Mouse (Mus musculus): ENCODE results near the gene Ntrk3. TPM values are rescaled to one million over a fixed set of nuclear protein-coding genes. Genes with fewer than 3 reads are reported as not detected.
A peak's percentile ranks its signal among the peaks of the same experiment; 100 is the strongest.

Gene Ntrk3
- polyA plus RNA-seq, 1 experiment from 2014 or later, result 27.0 TPM

DNA sequence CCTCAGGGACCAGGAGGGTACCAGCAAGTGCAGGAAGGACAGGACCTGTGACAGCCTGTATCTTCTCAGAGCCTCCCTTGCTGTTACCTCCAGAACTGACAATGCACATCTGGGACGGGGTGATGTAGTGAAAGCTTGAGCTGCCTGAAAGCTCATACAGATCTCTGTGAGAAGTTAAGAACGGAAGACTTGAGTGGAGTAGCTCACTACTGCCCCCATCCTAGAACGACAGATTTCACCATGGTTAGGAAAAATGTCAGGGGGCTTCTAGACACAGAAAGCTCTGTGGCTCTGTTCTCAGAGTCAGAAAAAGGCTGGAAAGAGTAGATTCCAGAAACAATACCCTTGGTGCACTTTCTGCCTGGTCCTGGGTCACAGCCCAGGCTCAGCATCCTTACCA lies 153.3 kb downstream of the Ntrk3 start:
- DNase-seq, result peak; percentile 67
- Histone ChIP-seq H3K9ac (replicated peaks; ENCODE audit: low read length) (no peak overlapping the region), H3K9me3 (ENCODE audit: control insufficient read depth, low read length) (no peaks in the 10 kb centered on the region), H3K4me3 (replicated peaks; ENCODE audit: low read depth, low read length) (no peak overlapping the region), H3K4me1 (ENCODE audit: control insufficient read depth, insufficient read depth, low read length) (no peaks in the 10 kb centered on the region; the same call in 1 of the 2 replicates), H3K27ac (replicated peaks; ENCODE audit: low read depth, low read length) (no peak overlapping the region), H3K4me2 (ENCODE audit: low read length) (no peak overlapping the region), H3K36me3 (ENCODE audit: control insufficient read depth, insufficient read depth, low read length) (no peaks in the 10 kb centered on the region), H3K27me3 (ENCODE audit: control insufficient read depth, insufficient read depth, low read length) (peaks cover 12% of the 10 kb centered on the region; the same call in 1 of the 2 replicates)
- no peak for ATAC-seq (ENCODE audit: low FRiP score, low TSS enrichment)
- WGBS, result 9% methylated on average over 3 of the region's 3 CpGs

DNA sequence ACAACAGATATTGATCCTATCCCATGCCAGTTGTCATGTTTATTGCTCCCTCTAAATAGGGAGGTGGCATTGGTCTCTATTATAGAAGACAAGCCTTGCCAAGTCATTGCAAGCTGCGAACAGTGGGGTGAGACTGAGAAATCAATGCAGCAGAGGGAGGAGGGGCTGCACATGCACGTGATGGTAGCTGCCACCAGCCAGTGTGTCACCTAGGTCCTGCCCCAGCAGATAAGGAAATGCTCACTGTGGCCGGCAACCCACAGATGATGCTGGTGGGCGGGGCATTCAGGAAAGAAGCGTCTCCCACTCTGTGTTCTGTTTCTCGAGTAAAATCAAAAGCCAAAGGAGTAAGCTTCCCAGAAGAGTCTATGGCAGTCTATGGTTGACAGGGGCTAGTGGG lies 154.1 kb downstream of the Ntrk3 start:
- ATAC-seq (ENCODE audit: low FRiP score, low TSS enrichment) (no peak), DNase-seq (no peak)
- 58% methylated on average over 6 of the region's 6 CpGs for WGBS
- H3K36me3 ChIP-seq (ENCODE audit: control insufficient read depth, insufficient read depth, low read length), result no peaks in the 10 kb centered on the region
- no peak overlapping the region for H3K27ac ChIP-seq (replicated peaks; ENCODE audit: low read depth, low read length)
- H3K9me3 ChIP-seq (ENCODE audit: control insufficient read depth, low read length), result no peaks in the 10 kb centered on the region
- H3K4me3 ChIP-seq (replicated peaks; ENCODE audit: low read depth, low read length), result no peak overlapping the region
- H3K4me2 ChIP-seq (ENCODE audit: low read length), result no peak overlapping the region
- no peaks in the 10 kb centered on the region; the same call in 1 of the 2 replicates for H3K4me1 ChIP-seq (ENCODE audit: control insufficient read depth, insufficient read depth, low read length)
- no peak overlapping the region for H3K9ac ChIP-seq (replicated peaks; ENCODE audit: low read length)
- H3K27me3 ChIP-seq (ENCODE audit: control insufficient read depth, insufficient read depth, low read length), result peaks cover 12% of the 10 kb centered on the region; the same call in 1 of the 2 replicates

DNA sequence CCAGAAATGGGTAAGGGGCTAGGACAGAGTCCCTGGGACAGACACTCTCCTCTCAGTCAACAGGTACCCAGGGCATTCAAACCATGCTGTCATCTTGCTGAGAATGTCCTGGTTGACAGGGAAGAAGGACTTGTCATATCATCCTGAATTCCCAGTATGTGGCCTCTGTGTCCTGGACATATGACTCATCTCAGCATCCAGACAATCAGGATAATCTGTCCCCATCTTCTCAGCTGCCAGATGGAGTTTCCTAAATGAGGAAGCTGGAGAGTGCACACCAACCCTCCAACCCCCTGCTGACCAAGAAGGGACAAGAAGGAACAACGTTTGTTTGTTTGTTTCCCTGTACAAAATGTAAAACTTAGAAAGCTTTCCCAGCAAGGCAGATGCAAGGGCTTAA lies 156.5 kb downstream of the Ntrk3 start:
- Histone ChIP-seq H3K27me3 (ENCODE audit: control insufficient read depth, insufficient read depth, low read length) (peaks cover 12% of the 10 kb centered on the region; the same call in 1 of the 2 replicates), H3K4me1 (ENCODE audit: control insufficient read depth, insufficient read depth, low read length) (no peaks in the 10 kb centered on the region; the same call in 1 of the 2 replicates), H3K27ac (replicated peaks; ENCODE audit: low read depth, low read length) (no peak overlapping the region), H3K4me3 (replicated peaks; ENCODE audit: low read depth, low read length) (no peak overlapping the region), H3K36me3 (ENCODE audit: control insufficient read depth, insufficient read depth, low read length) (no peaks in the 10 kb centered on the region), H3K9me3 (ENCODE audit: control insufficient read depth, low read length) (no peaks in the 10 kb centered on the region), H3K4me2 (ENCODE audit: low read length) (no peak overlapping the region), H3K9ac (replicated peaks; ENCODE audit: low read length) (no peak overlapping the region)
- WGBS, result 29% methylated on average over 1 of the region's 1 CpGs
- DNase-seq (no peak), ATAC-seq (ENCODE audit: low FRiP score, low TSS enrichment) (no peak)

DNA sequence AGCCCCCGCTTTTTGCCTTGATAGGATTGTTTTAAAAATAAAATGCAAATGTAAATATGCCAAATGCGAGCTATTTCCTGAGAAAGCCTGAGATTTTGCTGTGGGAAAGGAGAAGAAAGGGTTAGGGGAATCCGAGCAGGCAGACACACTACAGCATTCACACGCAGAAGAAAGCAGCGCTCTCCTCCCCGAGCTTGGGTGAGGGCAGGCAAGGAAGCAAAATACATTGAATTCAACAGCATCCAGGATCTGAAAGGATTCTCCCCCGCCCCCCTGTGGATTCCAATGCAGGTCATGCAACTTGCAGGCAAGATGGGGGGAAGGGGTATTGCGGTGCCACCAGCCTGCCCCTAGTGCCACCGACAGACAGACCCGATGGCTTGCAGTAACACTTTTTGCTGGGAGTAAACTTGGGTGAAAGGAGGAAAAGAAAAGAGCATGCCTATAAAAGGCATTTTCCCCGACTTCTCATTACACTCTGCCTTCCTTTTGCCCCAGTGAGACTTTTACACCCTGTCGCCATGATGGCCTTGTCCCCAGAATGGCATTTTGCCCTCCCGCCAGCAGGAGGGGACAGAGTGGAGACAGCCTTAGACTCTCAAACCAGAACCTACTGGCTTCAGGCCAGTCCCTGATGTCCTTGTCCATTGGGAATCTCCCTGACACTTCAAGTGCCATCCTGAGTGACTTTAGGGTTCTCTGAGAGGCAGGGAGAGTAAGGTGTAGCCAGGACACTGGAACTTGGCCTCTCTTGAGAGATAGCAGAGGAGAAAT lies 158.2 kb downstream of the Ntrk3 start:
- H3K36me3 ChIP-seq (ENCODE audit: control insufficient read depth, insufficient read depth, low read length), result no peaks in the 10 kb centered on the region
- H3K4me1 ChIP-seq (ENCODE audit: control insufficient read depth, insufficient read depth, low read length), result peaks cover 15% of the 10 kb centered on the region; the same call in 1 of the 2 replicates
- H3K4me3 ChIP-seq (replicated peaks; ENCODE audit: low read depth, low read length), result peak overlapping the region; percentile 63
- 2% methylated on average over 13 of the region's 13 CpGs for WGBS
- H3K4me2 ChIP-seq (ENCODE audit: low read length), result peak overlapping the region; percentile 78
- H3K27ac ChIP-seq (replicated peaks; ENCODE audit: low read depth, low read length), result peak overlapping the region; percentile 90
- ATAC-seq (ENCODE audit: low FRiP score, low TSS enrichment), result no peak
- DNase-seq, result peak; percentile 72
- peaks cover 12% of the 10 kb centered on the region; the same call in 1 of the 2 replicates for H3K27me3 ChIP-seq (ENCODE audit: control insufficient read depth, insufficient read depth, low read length)
- H3K9ac ChIP-seq (replicated peaks; ENCODE audit: low read length), result peak overlapping the region; percentile 80
- no peaks in the 10 kb centered on the region for H3K9me3 ChIP-seq (ENCODE audit: control insufficient read depth, low read length)

DNA sequence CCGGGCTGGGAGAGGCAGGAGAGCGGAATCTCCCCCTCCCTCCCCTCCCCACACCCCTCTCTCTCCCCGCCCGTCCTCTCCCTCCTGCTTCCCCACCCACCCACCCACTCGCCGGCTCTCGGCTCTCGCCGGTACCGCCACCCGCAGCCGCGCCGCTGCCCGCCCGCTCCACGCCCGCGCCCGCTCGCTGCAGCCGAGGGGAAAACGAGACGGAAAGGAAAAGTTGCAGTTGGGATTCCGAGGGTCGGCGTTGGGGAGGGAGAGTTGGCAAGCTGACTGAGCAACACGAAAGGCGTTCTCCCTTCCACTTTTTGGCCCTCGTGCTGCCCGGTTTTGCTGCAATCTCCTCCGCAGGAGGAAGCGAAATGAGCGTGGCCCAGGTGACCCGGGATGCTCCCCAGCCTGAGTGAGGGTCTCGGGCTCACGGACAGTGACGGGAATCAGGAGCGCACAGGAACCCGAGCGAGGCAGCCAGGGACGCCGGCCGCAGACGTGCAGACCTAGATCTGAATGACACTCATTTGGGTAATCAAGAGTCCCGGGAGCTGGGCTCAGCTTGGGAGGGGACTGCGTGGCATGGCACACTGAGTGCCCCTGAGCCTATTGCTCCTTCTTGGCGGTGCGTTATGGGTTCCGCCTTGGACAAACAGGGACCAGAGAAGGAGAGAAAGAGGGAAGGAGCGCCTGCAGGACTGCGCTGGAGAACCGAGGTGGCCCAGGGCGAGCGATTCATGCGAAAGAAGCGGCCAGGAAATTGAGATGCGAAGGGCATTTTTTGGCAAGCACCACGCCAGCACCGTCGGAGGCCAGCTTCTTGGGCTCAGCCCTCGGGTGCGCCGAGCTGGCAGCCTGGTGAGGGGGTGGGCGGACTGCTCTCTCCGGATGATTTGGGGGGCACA lies 159.1 kb downstream of the Ntrk3 start:
- Histone ChIP-seq H3K9ac (replicated peaks; ENCODE audit: low read length) (peak overlapping the region; percentile 80), H3K27me3 (ENCODE audit: control insufficient read depth, insufficient read depth, low read length) (0 out of 2 replicates have a peak, but pooled peaks cover 12% of the 10 kb centered on the region), H3K9me3 (ENCODE audit: control insufficient read depth, low read length) (no peaks in the 10 kb centered on the region), H3K4me3 (replicated peaks; ENCODE audit: low read depth, low read length) (peak overlapping the region; percentile 63), H3K27ac (replicated peaks; ENCODE audit: low read depth, low read length) (peak overlapping the region; percentile 90), H3K36me3 (ENCODE audit: control insufficient read depth, insufficient read depth, low read length) (no peaks in the 10 kb centered on the region), H3K4me2 (ENCODE audit: low read length) (peak overlapping the region; percentile 78), H3K4me1 (ENCODE audit: control insufficient read depth, insufficient read depth, low read length) (peaks cover 21% of the 10 kb centered on the region; the same call in 1 of the 2 replicates)
- under 1% methylated on average over 54 of the region's 66 CpGs for WGBS
- DNase-seq (peak; percentile 70), ATAC-seq (ENCODE audit: low FRiP score, low TSS enrichment) (peak; percentile 15)

DNA sequence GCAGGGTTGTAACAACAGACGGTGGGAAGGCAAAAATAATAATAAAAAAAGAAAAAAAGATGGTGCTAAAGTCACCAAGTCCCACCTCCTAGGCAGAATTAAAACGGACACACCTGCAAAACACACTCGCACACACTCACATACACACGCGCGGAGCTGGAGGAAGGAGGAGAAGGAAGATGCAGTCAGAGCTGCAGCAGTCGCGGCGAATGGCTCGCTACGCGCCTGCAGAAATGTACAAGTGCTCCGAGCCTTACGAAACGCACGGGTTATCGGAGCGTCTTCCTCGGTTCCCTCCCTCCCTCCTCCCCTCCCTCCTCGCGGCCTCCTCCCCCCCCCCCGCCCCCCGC lies 159.7 kb downstream of the Ntrk3 start:
- WGBS, result under 1% methylated on average over 16 of the region's 23 CpGs
- peak; percentile 82 for DNase-seq
- H3K9ac ChIP-seq (replicated peaks; ENCODE audit: low read length), result peak overlapping the region; percentile 80

DNA sequence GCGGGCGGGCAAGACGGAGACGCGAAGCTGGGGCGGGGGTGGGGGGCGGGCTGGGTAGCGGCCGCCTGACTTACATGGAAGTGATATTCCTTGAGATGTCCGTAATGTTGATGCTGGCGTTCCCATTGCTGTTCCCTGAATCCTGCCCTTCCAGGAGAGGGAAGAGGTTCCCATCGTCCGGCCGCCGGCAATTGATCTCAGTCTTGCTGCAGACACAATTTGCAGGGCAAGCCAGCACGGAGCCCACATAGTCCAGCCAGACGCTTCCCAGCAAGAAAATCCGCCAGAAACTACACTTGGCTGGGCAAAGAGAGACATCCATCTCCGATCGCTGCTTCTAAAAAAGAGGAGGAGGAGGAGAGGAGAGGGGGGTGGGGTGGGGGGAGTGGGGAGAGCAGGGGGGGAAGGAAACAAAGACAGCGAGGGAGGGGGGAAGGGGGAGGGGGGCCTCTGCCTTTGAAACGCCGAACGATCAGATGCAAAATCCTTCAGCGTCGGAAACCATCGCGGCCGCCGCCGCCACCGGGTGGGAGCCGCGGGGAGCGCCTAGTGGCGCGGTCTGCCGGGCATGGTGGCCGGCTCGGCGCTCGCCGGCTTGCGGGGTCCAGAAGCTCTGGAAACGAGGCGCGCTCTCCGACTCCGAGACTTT lies 160.2 kb downstream of the Ntrk3 start:
- no peaks in the 10 kb centered on the region for H3K9me3 ChIP-seq (ENCODE audit: control insufficient read depth, low read length)
- DNase-seq (peak; percentile 83), ATAC-seq (ENCODE audit: low FRiP score, low TSS enrichment) (peak; percentile 43)
- H3K27ac ChIP-seq (replicated peaks; ENCODE audit: low read depth, low read length), result peak overlapping the region; percentile 90
- peaks cover 22% of the 10 kb centered on the region; the same call in 1 of the 2 replicates for H3K4me1 ChIP-seq (ENCODE audit: control insufficient read depth, insufficient read depth, low read length)
- H3K9ac ChIP-seq (replicated peaks; ENCODE audit: low read length), result peak overlapping the region; percentile 80
- H3K4me2 ChIP-seq (ENCODE audit: low read length), result peak overlapping the region; percentile 78
- under 1% methylated on average over 49 of the region's 49 CpGs for WGBS
- H3K36me3 ChIP-seq (ENCODE audit: control insufficient read depth, insufficient read depth, low read length), result no peaks in the 10 kb centered on the region
- peak overlapping the region; percentile 63 for H3K4me3 ChIP-seq (replicated peaks; ENCODE audit: low read depth, low read length)
- 0 out of 2 replicates have a peak, but pooled peaks cover 6% of the 10 kb centered on the region for H3K27me3 ChIP-seq (ENCODE audit: control insufficient read depth, insufficient read depth, low read length)

More for the DNA sequence above, 159.7 kb downstream of the Ntrk3 start:
- peaks cover 22% of the 10 kb centered on the region; the same call in 1 of the 2 replicates for H3K4me1 ChIP-seq (ENCODE audit: control insufficient read depth, insufficient read depth, low read length)
- 0 out of 2 replicates have a peak, but pooled peaks cover 9% of the 10 kb centered on the region for H3K27me3 ChIP-seq (ENCODE audit: control insufficient read depth, insufficient read depth, low read length)
- ATAC-seq (ENCODE audit: low FRiP score, low TSS enrichment), result peak; percentile 66
- no peaks in the 10 kb centered on the region for H3K36me3 ChIP-seq (ENCODE audit: control insufficient read depth, insufficient read depth, low read length)
- H3K4me2 ChIP-seq (ENCODE audit: low read length), result peak overlapping the region; percentile 78
- peak overlapping the region; percentile 90 for H3K27ac ChIP-seq (replicated peaks; ENCODE audit: low read depth, low read length)
- H3K4me3 ChIP-seq (replicated peaks; ENCODE audit: low read depth, low read length), result peak overlapping the region; percentile 63
- H3K9me3 ChIP-seq (ENCODE audit: control insufficient read depth, low read length), result no peaks in the 10 kb centered on the region

Measured in midbrain, embryonic 14.5 days (tissue).